Mouse (Mus musculus) liver, adult 2 months (tissue): ENCODE data around the gene Fbxw11.

Source experiments
- CTCF ChIP-seq: fragments of 200-500 bp; IDR thresholded peaks from 2 replicates; pipeline ENCODE4 v1.5.1; 2011; ENCODE audit warnings: low read depth, low read length, control low read depth
- POLR2A ChIP-seq: fragments of 200-500 bp; IDR thresholded peaks from 2 replicates; pipeline ENCODE4 v1.6.1; 2011; ENCODE audit warnings: low read length, control low read depth; ENCODE audit not compliant: insufficient read depth; ENCODE audit errors: extremely low read depth

DNA sequence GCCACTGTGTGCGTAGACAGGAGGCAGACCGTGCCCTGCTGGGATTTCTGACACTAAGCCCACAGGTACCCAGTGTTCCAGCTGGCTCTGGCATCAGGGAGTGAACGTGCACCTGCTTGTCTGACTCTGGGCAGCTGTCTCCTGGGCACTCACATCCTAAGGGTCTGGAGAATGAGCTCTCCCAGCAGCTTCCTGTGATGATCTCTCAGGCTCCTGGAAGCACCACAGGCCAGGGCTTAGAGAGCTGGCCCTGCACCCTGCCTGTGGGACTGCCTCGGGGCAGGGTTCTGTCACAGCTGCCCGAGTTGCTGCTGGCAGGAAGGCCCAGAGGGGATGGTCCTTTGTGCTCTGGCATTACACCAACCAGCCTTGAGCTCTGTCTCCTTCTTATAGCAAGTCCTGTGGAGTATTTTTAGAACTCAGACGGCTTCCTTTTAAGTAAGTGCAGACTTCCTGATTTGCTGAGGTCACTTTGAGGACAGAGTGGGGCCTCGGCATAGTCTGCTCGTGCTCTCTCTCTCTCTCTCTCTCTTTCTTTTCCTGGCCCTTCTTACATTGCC, 23.2 kb upstream of the Fbxw11 start:
- no peak for TF ChIP-seq CTCF
- TF ChIP-seq POLR2A: no peak
